Mouse (Mus musculus): Measurements from ENCODE around the gene Car2. TPM values are rescaled to one million over a fixed set of nuclear protein-coding genes. Genes with fewer than 3 reads are reported as not detected.

Car2 gene
- polyA plus RNA-seq (2016; fragmentation: Nextera tagmentation; extraction: Ambion mirVana): 53.2 and 57.9 TPM in 2 replicates

DNA sequence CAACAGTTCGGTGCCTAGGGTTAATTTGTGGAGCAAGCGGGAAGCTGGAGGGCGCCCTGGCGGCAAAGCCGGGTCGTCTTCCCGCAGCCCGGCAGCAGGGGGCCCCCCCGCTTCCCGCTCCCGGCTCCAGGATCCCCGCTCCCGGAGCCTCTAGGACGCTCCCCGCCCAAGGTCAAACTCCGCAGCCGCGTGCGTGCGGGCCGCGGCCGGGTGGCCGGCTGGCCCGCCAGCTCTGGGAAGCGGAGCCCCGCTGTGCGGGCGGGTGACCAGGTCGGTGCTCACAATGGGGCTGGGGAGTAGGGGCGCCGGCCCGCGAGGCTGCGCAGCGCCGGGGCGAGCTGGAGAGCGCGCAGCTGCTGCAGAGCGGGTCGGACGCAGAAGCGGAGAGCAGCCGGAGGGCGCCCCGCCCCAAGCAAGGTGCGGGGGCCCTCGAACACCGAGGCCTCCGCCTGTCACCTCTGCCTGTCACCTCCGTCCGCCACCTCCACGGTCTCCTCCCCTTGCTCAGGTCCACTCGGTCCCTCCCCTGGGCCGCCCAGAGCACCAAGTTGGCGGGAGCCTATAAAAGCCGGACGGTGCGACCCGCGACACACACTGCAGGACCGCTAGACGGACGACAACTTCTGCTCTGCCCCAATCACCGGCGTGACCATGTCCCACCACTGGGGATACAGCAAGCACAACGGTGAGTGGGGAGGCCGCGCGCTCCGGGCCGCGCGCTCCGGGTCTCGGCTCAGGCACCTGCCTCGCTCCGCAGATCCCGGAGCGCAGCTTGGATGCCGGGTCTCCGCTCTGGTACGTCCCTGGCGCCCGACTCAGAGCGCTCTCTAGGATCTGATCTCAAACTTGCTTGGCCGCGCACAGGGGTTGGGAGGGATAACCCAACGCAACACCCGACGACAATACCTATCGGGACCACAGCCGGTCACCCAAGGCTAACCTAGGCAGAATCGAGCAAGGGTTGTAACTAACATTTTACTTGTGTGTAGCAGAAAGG lies at the start of gene Car2:
Car2 (plus strand) TSS at position 172 of the 997 bp plus-strand sequence.
- Histone ChIP-seq H3K9ac (replicated peaks) (peak within 1 kb of the TSS; percentile 77), H3K4me3 (peak within 1 kb of the TSS; percentile 79), H3K9me3 (no peaks in the 10 kb centered on the region), H3K4me2 (replicated peaks) (peak within 1 kb of the TSS; percentile 82), H3K4me1 (no peaks in the 10 kb centered on the region), H3K36me3 (no peaks in the 10 kb centered on the region), H3K27ac (replicated peaks) (peak within 1 kb of the TSS; percentile 46; the same call in 1 of the 2 replicates), H3K27me3 (peaks cover 21% of the 10 kb centered on the region)
- peak; percentile 93 for ATAC-seq (ENCODE audit: low FRiP score, low read depth)
- under 1% methylated on average over 74 of the region's 95 CpGs for WGBS

DNA sequence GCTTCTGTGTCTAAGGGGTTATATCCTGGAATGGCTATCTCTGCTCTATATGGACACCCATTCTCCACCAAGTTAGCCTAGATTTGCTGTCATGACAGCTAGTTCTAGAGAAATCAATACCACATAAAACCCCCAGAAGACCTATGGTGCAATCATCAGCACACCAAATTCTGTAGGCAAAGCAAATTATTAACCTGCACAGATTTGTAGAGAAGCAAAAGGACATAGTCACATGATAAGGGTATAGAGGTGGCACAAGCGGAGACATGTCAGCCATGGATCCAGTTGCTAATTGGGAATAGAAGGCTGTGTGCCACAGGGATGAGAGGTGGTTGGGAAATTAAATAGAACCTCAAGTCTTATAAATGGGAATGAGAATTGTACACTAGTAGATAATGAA lies 47.1 kb upstream of the Car2 start:
- WGBS: 94% methylated on average over 1 of the region's 1 CpGs
- H3K4me2 ChIP-seq (replicated peaks): no peak overlapping the region
- no peak overlapping the region for H3K27ac ChIP-seq (replicated peaks)
- H3K4me1 ChIP-seq: no peaks in the 10 kb centered on the region
- no peak overlapping the region for H3K4me3 ChIP-seq
- H3K9ac ChIP-seq (replicated peaks): no peak overlapping the region
- no peaks in the 10 kb centered on the region for H3K9me3 ChIP-seq
- no peaks in the 10 kb centered on the region for H3K27me3 ChIP-seq
- ATAC-seq (ENCODE audit: low FRiP score, low read depth): no peak
- H3K36me3 ChIP-seq: no peaks in the 10 kb centered on the region

DNA sequence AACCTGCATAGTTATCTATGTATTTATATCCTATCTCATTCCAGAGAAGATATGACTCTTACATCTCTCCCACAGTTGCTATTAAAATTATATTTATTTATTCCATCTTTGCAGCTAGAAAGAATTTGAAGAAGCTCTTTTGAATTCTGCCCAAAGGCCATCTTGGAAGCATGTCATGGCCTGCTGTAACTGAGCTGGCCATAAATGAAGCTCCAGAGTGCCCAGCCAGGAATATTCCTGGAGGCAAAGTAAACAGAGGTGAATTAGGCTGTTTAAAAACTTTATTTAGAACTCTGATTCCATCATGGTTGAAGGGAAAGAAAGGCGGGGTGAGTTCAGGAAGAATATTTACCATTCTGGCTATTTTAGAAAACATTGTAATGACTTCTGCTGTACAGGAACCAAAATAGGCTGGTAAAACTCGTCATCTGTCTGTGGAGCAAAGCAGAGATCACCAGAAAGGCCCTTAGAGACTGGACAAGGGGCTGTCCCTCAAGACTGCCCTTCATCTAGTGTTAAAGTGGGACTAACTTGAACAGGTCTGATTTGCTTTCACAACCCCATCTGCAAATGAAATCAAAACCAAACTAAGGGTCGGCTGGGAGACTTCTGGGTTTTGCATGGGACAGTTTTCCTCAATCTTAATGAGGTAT lies 46.5 kb upstream of the Car2 start:
- no peak for ATAC-seq (ENCODE audit: low FRiP score, low read depth)
- WGBS: 92% methylated on average over 3 of the region's 3 CpGs

DNA sequence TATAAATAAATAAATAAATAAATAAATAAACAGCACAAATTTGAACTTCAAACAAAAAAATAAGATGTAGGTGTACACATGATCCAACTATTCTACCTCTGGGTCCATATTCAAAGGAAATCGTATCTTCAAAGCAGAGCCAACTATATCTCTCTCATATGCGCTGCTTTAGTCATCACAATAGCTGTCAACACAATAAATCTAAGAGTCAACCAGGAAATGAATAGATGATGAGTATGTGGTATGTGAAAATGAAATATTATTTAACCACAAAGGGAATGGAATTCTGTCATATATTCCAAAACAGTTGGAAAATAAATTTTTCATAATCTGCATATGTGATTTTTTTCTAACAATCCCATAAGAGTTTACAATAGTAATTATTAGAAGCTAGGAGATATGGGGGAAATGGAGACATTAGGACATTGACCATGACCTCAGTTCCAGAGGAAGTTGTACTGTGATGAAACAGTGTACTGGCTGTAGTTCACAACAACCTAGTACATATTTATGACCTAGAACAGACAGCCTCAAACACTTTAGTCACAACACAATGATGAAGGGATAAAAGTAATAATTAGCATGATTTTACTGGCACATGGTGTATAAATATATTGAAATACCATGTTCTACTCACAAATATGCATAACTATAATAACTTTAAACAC lies 37.4 kb upstream of the Car2 start:
- Histone ChIP-seq H3K27ac (replicated peaks) (no peak overlapping the region), H3K4me3 (no peak overlapping the region), H3K4me2 (replicated peaks) (no peak overlapping the region), H3K9me3 (no peaks in the 10 kb centered on the region), H3K4me1 (no peaks in the 10 kb centered on the region), H3K27me3 (no peaks in the 10 kb centered on the region), H3K36me3 (no peaks in the 10 kb centered on the region), H3K9ac (replicated peaks) (no peak overlapping the region)
- ATAC-seq (ENCODE audit: low FRiP score, low read depth): no peak
- 86% methylated on average over 2 of the region's 2 CpGs for WGBS

More for the DNA sequence above, 46.5 kb upstream of the Car2 start:
- Histone ChIP-seq H3K4me3 (no peak overlapping the region), H3K4me1 (no peaks in the 10 kb centered on the region), H3K27me3 (no peaks in the 10 kb centered on the region), H3K36me3 (no peaks in the 10 kb centered on the region), H3K4me2 (replicated peaks) (no peak overlapping the region), H3K9ac (replicated peaks) (no peak overlapping the region), H3K27ac (replicated peaks) (no peak overlapping the region), H3K9me3 (no peaks in the 10 kb centered on the region)

DNA sequence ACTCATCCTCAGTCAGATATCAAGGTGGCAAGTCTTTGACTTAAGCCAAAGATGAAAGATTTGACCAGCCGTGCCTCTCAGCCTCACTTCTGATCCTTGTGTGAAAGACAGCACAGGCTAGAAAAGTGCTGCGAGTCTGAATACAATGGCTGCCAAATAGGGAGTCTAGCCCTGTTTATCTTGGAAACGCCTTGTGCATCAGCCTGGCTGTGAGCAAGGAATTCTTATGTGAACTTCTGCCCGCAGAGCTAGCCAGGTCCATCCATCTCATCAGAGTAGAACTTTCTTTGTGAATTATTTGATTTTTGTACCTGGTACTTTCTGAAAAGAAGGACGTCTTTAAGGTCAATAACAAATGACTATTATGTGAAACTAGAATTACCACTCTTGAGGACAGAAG lies 32.1 kb upstream of the Car2 start:
- WGBS: 74% methylated on average over 5 of the region's 5 CpGs
- ATAC-seq (ENCODE audit: low FRiP score, low read depth): no peak

DNA sequence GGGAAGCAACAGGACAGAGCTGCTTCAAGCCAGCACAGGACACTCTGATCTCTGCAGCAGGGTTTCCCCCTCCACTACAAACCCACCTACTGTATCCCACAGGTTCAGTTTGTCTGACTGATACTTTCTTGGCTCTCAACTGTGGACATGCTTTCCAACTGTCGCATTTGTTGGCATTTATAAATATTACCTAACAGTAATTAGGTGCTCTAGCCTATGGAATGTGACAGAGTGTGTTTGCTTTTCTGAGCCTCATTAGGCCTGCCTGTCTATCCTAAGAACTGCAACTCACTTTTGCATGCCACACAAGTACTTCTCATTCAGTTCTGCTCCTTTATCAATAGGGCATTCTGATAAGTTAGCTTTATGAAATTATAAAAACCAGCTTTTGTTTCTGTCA lies 31.6 kb upstream of the Car2 start:
- Histone ChIP-seq H3K4me2 (replicated peaks) (no peak overlapping the region), H3K9me3 (no peaks in the 10 kb centered on the region), H3K4me3 (no peak overlapping the region), H3K27ac (replicated peaks) (no peak overlapping the region), H3K27me3 (no peaks in the 10 kb centered on the region), H3K36me3 (no peaks in the 10 kb centered on the region), H3K4me1 (no peaks in the 10 kb centered on the region), H3K9ac (replicated peaks) (no peak overlapping the region)
- no peak for ATAC-seq (ENCODE audit: low FRiP score, low read depth)
- 81% methylated on average over 1 of the region's 1 CpGs for WGBS

More for the DNA sequence above, 32.1 kb upstream of the Car2 start:
- H3K27ac ChIP-seq (replicated peaks): no peak overlapping the region
- no peaks in the 10 kb centered on the region for H3K9me3 ChIP-seq
- H3K36me3 ChIP-seq: no peaks in the 10 kb centered on the region
- H3K4me2 ChIP-seq (replicated peaks): no peak overlapping the region
- H3K9ac ChIP-seq (replicated peaks): no peak overlapping the region
- no peak overlapping the region for H3K4me3 ChIP-seq
- H3K4me1 ChIP-seq: no peaks in the 10 kb centered on the region
- no peaks in the 10 kb centered on the region for H3K27me3 ChIP-seq

DNA sequence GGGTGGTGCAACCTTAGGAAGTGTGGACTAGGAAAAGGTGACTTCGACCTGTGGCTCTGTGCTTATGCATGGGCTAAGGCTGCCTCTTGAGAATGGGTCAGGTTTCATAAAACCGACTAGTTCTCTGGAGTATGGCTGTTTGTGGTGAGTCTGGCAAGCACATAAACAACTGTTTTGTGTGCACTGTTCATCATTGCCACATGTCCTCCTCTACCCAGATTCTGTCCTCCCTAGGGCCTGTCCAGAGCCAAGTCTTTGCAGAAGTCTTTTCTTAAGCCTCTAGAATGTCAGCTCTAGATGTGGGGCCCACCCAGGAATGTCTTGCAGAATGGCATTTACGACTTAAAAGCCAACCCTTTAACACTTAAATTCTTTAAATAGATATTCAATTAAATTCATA lies 28.2 kb upstream of the Car2 start:
- Histone ChIP-seq H3K4me2 (replicated peaks) (no peak overlapping the region), H3K27me3 (no peaks in the 10 kb centered on the region), H3K9ac (replicated peaks) (no peak overlapping the region), H3K36me3 (no peaks in the 10 kb centered on the region), H3K9me3 (no peaks in the 10 kb centered on the region), H3K4me1 (peaks cover 4% of the 10 kb centered on the region), H3K27ac (replicated peaks) (no peak overlapping the region), H3K4me3 (no peak overlapping the region)
- ATAC-seq (ENCODE audit: low FRiP score, low read depth): no peak
- WGBS: 81% methylated on average over 3 of the region's 3 CpGs

DNA sequence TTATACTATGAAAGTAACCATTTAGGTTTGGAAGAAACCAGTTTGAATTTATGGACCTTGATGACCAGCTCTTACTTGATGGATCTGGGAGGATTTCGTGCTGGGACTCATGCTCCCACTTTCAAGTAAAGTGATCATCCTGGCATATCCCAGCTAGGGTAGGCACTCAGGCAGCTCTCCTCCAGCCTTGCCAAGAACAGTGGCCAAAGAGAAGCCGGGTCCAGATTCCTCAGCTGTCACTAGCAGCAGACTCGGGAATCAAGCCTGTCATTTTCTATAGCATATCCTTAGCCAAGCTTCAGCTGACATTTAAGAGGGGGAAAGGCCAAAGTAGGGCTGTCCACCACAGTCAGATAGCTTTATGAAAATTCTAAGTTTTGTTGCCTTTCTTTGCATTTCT lies 25.8 kb upstream of the Car2 start:
- H3K9me3 ChIP-seq: no peaks in the 10 kb centered on the region
- H3K27ac ChIP-seq (replicated peaks): no peak overlapping the region
- no peak overlapping the region for H3K4me3 ChIP-seq
- no peak for ATAC-seq (ENCODE audit: low FRiP score, low read depth)
- H3K36me3 ChIP-seq: no peaks in the 10 kb centered on the region
- no peaks in the 10 kb centered on the region for H3K27me3 ChIP-seq
- H3K9ac ChIP-seq (replicated peaks): no peak overlapping the region
- H3K4me2 ChIP-seq (replicated peaks): no peak overlapping the region
- H3K4me1 ChIP-seq: peaks cover 10% of the 10 kb centered on the region
- WGBS: 80% methylated on average over 3 of the region's 3 CpGs

DNA sequence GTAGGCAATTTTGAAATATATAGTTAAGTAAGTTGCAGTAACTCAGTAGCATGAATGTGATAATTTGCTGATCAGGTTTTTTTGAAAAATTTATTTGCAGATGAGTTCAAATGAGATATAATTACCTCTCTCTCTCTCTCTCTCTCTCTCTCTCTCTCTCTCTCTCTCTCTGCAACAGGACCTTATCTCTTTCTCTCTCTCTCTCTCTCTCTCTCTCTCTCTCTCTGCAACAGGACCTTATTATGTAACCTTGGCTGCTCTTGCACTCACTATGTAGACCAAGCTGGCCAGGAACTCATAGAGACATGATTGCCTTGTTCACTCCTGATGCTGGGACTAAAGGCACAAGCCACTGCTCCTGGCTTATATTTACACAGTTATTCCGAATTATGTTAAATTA lies 24.9 kb upstream of the Car2 start:
- WGBS: 80% methylated on average over 1 of the region's 1 CpGs
- H3K36me3 ChIP-seq: no peaks in the 10 kb centered on the region

DNA sequence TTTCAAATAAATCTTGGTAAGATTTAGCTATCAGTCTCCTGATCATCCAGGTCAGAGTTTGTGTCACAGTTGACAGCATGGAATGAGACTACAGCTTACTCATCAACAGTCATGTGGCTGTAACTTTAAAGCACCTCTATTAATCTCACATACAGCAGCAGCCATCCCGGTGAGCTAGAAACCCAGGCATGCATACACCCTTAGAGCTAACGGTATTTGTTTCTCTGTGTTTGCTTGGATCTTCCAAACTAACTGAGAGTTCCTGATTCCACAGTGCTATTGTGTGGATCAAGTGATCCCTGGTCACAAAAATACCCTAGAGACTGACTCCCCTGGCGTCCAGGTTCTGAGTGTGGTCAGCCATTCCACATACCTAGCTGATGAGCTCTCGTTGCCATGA lies 24.3 kb upstream of the Car2 start:
- H3K27me3 ChIP-seq: no peaks in the 10 kb centered on the region
- no peak overlapping the region for H3K27ac ChIP-seq (replicated peaks)
- peak overlapping the region; percentile 64 for H3K4me2 ChIP-seq (replicated peaks)
- no peak overlapping the region for H3K4me3 ChIP-seq
- ATAC-seq (ENCODE audit: low FRiP score, low read depth): no peak
- no peak overlapping the region for H3K9ac ChIP-seq (replicated peaks)
- no peaks in the 10 kb centered on the region for H3K9me3 ChIP-seq
- no peaks in the 10 kb centered on the region for H3K36me3 ChIP-seq
- H3K4me1 ChIP-seq: peaks cover 10% of the 10 kb centered on the region
- WGBS: 17% methylated on average over 4 of the region's 4 CpGs

More for the DNA sequence above, 24.9 kb upstream of the Car2 start:
- Histone ChIP-seq H3K4me2 (replicated peaks) (no peak overlapping the region), H3K27me3 (no peaks in the 10 kb centered on the region), H3K9me3 (no peaks in the 10 kb centered on the region), H3K4me1 (peaks cover 10% of the 10 kb centered on the region), H3K4me3 (no peak overlapping the region), H3K9ac (replicated peaks) (no peak overlapping the region), H3K27ac (replicated peaks) (no peak overlapping the region)
- no peak for ATAC-seq (ENCODE audit: low FRiP score, low read depth)

DNA sequence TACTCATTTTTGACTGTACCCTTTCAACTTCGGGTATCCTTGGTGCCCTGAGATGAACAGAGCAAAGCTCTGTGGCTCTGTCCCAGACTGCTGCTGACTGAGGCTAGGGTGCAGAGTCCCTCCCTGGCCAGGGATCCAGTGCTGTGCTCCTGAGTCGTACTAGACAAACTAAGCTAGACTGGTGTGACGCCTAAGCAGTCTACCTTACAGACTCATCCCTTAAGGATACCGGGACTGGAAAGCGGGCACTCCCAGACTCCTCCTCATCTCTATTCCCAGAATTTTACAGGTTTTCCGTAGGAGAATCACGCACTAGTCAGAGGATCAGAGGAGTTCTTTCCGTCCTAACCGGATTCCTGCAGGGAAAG lies 23.4 kb upstream of the Car2 start:
- ATAC-seq (ENCODE audit: low FRiP score, low read depth): peak; percentile 88
- Histone ChIP-seq H3K27me3 (no peaks in the 10 kb centered on the region), H3K27ac (replicated peaks) (peak overlapping the region; percentile 54; the same call in 1 of the 2 replicates), H3K4me1 (peaks cover 10% of the 10 kb centered on the region), H3K4me3 (peak overlapping the region; percentile 42), H3K9ac (replicated peaks) (peak overlapping the region; percentile 54), H3K4me2 (replicated peaks) (peak overlapping the region; percentile 64), H3K36me3 (no peaks in the 10 kb centered on the region), H3K9me3 (no peaks in the 10 kb centered on the region)
- under 1% methylated on average over 9 of the region's 9 CpGs for WGBS
